Mouse (Mus musculus) spleen, postnatal 10 days (tissue): ENCODE measurements around the gene Ccdc194.

ENCODE experiments used
- DNase-seq, 2 experiments: peaks; one replicate each; pipeline ENCODE4 v3.0.0; 2021 to 2022; ENCODE audit warnings: low spot score in 2 of 2

Ccdc194 gene

DNA sequence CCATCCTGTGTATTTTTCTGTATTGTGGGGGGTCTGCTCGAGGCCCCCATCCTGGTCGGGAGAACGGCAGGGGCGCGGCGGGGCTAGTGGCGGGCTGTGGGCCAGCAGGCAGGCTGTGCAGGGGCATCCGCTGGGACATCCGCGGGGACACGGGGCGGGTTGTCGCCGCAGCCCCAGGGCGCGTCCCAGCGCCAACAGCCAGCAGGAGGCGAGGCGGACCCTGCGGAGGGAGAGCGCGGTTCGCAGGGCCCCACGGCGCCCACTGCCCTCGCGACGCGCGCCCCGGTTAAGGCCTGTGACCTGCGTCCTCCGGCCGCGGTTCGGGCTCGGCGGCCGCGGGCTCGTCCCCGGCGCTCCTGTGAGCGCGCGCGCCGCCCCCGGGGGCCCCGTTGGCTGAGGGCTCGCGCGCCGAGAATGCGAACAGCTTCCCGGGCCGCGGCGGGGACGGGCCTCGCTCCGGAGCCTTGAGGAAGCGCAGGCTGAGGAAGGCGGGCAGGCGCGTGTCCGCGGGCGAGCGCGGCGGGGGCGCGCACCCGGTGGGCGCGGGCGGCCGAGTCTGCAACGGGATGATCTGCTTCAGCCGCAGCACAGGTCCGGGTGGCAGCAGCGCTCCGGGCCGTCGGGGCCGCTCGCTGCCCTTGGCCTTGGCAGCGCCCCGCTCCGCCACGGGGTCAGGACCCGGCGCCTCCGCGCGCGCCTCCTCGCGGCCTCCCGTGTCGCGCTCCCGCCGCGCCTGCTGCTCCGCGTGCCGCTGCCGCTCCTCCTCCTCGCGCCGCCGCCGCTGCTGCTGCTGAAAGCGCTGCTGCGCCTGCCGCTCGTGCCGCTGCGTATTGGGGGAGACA, 49.2 kb downstream of the Ccdc194 start:
- DNase-seq: peak; percentile 76 to 81

DNA sequence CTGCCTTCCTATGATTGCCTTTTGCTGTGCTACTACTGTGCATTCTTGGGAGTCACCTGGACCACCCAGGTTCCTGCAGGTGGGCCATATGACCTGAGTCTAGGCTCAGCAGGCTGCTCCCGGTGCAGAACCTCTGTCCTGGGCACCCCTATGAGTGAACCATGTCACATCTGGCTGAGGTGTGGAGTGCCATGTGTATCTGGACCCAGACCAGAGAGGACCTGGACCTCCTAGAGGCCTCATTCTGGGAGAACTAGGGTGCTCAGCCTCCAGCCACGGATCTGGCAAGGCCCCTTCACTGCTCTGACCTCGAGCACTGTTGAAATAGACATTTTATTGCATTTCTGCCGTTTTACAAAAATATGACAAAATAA, 49.8 kb downstream of the Ccdc194 start:
- no peak for DNase-seq

DNA sequence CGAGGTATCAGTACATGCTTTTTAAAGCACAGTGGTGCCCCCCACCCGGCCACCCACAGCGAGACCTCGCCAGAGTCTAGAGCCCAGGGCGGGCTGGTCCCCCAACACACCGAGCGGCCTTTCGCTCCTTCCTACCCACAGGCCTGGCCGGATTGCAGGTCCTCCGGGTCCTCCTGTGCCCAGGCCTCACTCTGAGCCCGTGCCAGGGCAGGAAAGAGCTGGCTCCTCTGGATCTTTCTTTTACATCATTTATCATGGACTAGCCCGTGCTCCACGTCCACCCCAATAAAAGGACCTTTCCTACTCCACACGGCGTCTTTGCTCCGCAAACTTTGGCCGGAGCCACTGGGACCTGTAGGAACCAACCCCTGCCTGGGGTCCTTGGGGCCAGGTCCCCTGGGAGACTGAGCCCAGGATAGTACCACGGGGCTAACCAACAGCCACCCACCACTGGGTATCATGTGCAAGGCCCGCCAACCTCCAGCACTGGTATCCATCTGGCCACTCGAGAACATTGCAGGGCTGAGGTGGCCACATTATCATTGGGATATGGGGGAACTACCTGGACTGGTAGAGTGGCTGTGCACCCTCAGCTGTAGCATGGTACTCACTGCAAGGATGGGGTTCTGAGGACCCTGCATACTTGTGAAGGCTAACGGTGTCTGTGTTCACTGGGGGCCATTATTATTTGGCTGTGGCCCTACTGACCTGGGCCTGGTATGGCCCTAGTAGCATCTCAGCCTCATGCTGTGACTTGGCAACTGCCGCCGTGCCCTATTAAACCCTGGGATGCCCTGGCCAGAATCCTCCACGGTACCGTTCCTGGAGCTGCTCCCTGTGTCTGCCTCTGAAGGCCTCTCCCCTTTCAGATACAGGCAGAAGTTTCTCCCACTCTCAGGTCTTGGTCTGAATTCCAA, 50.5 kb downstream of the Ccdc194 start:
- no peak for DNase-seq

DNA sequence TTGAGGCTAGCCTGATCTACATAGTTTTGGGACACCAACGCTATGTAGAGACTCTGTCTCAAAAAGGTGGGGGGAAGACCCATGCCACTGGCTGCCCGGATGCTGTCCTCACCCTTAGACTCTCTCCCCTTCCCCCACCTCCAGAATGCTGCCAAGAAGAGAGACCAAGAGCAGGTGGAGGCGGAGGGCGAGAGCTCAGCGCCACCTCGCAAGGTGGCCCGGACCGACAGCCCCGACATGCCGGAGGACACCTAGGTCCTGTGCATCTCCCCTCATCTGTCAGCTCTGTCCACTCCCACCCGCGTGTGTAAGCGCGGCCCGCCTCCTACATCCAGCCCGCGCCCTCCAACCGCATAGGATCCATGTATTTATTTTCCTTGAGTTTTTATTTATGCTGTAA, 51.2 kb downstream of the Ccdc194 start:
- no peak for DNase-seq

DNA sequence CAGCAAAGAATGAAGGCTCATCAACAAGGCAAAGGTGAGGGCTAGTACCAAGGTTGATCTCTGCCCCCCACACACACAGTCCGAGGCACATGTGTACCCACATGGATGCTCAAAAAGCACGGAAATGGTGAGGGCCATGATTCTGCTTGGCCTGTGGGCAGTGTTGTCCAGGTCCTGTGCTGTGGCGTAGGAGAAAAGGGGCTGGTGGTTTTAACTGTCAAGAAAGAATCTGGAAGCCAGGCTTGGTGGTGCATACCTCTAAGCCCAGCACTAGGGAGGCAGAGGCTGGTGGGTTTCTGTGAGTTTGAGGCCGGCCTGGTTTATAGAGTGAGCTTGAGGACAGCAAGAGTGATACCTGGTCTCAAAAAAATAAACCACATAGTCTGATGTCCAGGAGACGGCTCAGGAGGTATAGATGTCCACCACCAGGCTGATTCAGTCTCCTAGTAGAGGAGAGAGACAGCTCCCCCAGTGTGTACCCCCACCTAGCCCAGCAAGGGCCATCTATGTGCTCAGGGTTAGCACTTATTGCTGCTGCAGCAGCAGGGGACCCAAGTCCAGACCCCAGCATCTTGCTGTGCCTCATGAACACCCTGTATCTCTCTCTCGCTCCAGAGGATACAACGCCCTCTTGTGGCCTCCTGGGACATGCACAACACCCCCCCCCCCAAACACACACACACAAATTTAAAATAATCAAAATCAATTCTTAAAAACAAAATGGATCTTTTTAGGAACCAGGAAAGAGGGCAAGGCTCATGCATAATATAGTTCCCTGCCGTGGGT, 52.7 kb downstream of the Ccdc194 start:
- peak in 1 of 2 experiments; percentile 36 for DNase-seq

DNA sequence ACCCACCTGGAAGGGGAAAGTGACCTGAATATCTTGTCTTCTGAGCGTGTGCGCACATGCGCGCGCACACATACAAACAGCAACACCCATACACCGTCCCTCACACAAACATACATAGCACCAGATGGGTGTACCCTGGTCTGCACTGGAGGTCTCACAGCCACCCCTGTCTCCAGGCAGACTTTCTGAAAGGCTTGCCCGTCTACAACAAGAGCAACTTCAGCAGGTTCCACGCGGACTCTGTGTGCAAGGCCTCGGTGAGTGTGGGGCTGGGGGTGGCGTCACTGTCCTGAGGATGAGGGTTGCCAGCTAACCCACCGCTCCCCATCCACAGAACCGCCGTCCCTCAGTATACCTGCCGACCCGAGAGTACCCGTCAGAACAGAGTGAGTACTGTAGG, 53.6 kb downstream of the Ccdc194 start:
- no peak for DNase-seq

DNA sequence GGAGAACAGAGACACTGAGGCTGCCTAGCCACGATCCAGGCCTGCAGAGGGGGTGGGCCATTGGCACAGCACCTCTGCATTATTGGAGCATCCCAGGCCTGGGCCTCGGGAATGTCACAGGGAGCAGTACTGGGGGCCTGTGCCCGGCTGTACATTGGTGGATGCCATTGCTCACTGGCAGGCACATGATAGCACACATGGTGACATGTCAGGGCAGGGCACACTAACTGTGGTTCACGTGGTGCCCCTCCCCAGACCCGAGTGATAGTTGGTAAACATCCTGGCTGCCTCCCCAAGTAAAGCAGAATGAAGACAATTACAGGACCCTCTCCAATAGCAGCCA, 54.6 kb downstream of the Ccdc194 start:
- no peak for DNase-seq

DNA sequence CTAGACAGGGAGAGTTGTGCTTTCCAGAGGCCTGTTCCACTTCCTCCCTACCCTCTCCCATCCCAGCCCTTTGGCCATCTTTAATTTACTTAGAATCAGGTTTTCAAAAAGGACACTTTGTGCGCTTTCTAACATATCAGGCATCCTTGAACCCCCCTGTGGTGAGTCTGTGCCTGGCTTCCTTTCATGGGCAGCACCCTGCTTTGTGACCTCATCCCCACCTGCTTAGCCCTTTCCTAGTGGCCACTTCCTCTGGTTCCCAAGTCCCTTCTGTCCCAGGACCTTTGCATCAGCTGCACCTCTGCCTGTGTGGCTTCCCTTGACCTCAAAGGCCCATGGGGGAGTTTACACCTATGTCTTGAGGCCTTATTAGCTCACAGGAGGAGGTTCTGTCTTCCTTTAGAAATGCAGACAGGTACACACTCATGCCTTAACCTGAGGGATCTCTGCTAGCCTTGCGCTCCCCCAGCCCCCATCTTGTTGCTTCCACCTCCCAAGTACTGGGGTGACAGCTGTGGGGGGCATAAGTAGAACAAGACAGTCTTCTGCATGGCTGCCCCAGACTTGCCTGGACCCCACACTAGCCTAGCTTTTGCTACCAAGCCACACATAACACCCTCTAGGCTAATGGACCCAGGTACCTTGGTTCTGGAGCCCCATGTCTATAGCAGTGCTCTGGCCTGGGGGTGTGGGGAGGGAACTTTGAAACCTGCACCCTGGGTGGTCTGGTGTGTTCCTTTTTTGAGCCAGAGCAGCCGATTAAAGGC, 55.2 kb downstream of the Ccdc194 start:
- no peak for DNase-seq
